Mouse (Mus musculus) WW6 (cell line): ENCODE data around the gene Ccz1.

Source experiments
- DNase-seq: peaks from one replicate; pipeline ENCODE4 v3.0.0-alpha.2; 2013; ENCODE audit warnings: low read depth, low spot score

Gene Ccz1

GRCm38 (mm10) chr5:143943231-143944125, 71.2 kb downstream of the Ccz1 start:
- DNase-seq, result no peak

DNA sequence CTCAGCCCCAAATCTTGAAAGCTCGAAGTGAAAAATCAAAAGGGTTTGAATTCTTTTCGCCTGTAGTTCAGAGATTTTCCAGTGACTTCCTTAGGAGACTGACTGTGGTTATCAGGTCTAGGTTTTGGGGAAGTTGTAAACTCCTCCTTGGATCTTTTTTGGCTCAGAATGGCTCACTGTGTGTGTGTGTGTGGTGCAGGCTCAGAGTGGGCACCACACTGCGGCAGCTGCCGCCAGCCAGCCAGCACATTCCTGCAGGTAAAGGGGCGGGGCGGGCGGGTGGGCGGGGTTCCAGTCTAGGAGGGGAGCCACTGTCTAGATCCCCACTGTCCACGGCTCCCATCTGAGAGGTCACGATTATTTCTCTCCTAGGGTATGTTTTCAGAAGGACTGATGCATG, 73.1 kb downstream of the Ccz1 start:
- no peak for DNase-seq
